Mouse (Mus musculus) heart, postnatal 4 days (tissue): ENCODE results near the gene Grip1. TPM values are rescaled to one million over a fixed set of nuclear protein-coding genes. Genes with fewer than 3 reads are reported as not detected.

Experiments
- DNase-seq: peaks from one replicate; pipeline ENCODE4 v3.0.0; 2021
- total RNA-seq, 2 experiments: library from RNA; stranded (reverse); gene quantifications; 2 replicates each; pipeline ENCODE4 v1.2.3; 2021

Gene Grip1
- total RNA-seq, 2 experiments from 2014 or later = 2.6 to 3.1 TPM

GRCm38 (mm10) chr10:119463345-119463744, 9.7 kb downstream of the Grip1 start:
- peak; percentile 58 for DNase-seq

- no peak for DNase-seq
These were observed 10.2 kb downstream of the Grip1 start for GRCm38 (mm10) chr10:119463793-119464192.

- no peak for DNase-seq
These were observed 14.3 kb downstream of the Grip1 start for GRCm38 (mm10) chr10:119467976-119468375.

GRCm38 (mm10) chr10:119470096-119470495, 16.5 kb downstream of the Grip1 start:
- no peak for DNase-seq

- no peak for DNase-seq
These were observed 21.5 kb downstream of the Grip1 start for GRCm38 (mm10) chr10:119475166-119475565.

GRCm38 (mm10) chr10:119477661-119478060, 24.0 kb downstream of the Grip1 start:
- DNase-seq = no peak

GRCm38 (mm10) chr10:119483068-119483705, 29.6 kb downstream of the Grip1 start:
- DNase-seq = no peak

- no peak for DNase-seq
These were observed 30.1 kb downstream of the Grip1 start for GRCm38 (mm10) chr10:119483766-119484165.

GRCm38 (mm10) chr10:119486936-119487335, 33.3 kb downstream of the Grip1 start:
- no peak for DNase-seq

GRCm38 (mm10) chr10:119490831-119491230, 37.2 kb downstream of the Grip1 start:
- DNase-seq = no peak

- no peak for DNase-seq
These were observed 41.7 kb downstream of the Grip1 start for GRCm38 (mm10) chr10:119495317-119495716.

GRCm38 (mm10) chr10:119496221-119496620, 42.6 kb downstream of the Grip1 start:
- peak; percentile 26 for DNase-seq

GRCm38 (mm10) chr10:119521686-119522085, 68.1 kb downstream of the Grip1 start:
- DNase-seq = no peak

GRCm38 (mm10) chr10:119525730-119526129, 72.1 kb downstream of the Grip1 start:
- no peak for DNase-seq

- no peak for DNase-seq
These were observed 81.2 kb downstream of the Grip1 start for GRCm38 (mm10) chr10:119534852-119535251.

- DNase-seq = no peak
These were observed 88.0 kb downstream of the Grip1 start for GRCm38 (mm10) chr10:119541655-119542054.

GRCm38 (mm10) chr10:119543771-119544170, 90.1 kb downstream of the Grip1 start:
- DNase-seq = no peak

GRCm38 (mm10) chr10:119544743-119545142, 91.1 kb downstream of the Grip1 start:
- DNase-seq = no peak

- DNase-seq = no peak
These were observed 94.2 kb downstream of the Grip1 start for GRCm38 (mm10) chr10:119547875-119548274.

GRCm38 (mm10) chr10:119548774-119549173, 95.1 kb downstream of the Grip1 start:
- DNase-seq = no peak

- no peak for DNase-seq
These were observed 97.0 kb downstream of the Grip1 start for GRCm38 (mm10) chr10:119550630-119551029.

GRCm38 (mm10) chr10:119556346-119556745, 102.7 kb downstream of the Grip1 start:
- no peak for DNase-seq

- DNase-seq = no peak
These were observed 104.8 kb downstream of the Grip1 start for GRCm38 (mm10) chr10:119558432-119558831.

GRCm38 (mm10) chr10:119564862-119565261, 111.2 kb downstream of the Grip1 start:
- DNase-seq = no peak

- no peak for DNase-seq
These were observed 119.5 kb downstream of the Grip1 start for GRCm38 (mm10) chr10:119573134-119573533.
